Mouse (Mus musculus) fat pad, adult 2 months (tissue): ENCODE measurements at regions not wholly inside any gene's neighbourhood (a gene's known extent, or its start where the extent isn't known, plus 50 kb on each side); places are given as distances from the start of the nearest gene placed in this dataset.

Source experiments
- DNase-seq: peaks from one replicate; pipeline ENCODE4 v3.0.0-alpha.2; 2011; ENCODE audit warnings: low read depth, low spot score; ENCODE audit errors: extremely low read depth

GRCm38 (mm10) chr9:113426324-113426723 lies 281.7 kb downstream of the Pdcd6ip start:
- DNase-seq: no peak

- no peak for DNase-seq
These were observed 286.4 kb downstream of the Pdcd6ip start for GRCm38 (mm10) chr9:113421645-113422044.

DNA sequence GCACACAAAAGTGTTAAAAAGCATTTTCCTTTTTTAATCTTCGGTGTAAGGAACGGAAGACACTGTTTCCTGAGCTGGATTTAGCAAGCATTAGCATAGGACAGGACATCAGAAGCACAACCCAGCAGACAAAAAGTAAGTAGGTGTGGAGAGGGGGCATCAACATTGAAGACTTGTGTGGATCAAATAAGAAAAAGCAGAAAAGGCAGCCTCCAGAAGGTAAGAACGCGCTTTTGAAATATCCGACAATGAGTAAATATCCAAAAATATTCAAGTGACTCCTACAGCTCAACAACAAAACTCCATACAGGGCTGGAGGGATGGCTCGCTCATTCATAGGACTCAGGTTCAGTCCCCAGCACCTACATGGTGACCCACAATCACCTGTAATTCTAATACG lies 286.9 kb downstream of the Pdcd6ip start:
- DNase-seq: no peak

DNA sequence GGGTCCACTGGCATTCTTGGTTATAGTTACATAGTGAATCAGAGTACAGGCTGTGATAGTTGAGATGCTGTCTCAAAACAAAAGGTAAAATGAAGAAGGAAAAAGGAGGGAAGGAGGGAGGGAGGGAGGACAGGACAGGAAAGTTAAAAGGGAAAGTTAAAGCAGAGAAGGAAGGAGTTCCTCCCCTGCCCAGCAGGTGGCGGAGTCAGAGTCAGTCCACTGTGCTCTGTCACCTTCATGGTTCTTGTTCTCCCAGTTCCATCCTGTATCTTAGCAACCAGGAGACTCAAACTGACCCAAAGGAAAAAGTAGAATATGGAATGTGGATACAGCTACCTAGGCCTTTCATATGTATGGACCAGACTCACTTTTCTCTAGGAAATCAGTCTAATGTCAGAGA lies 288.3 kb downstream of the Pdcd6ip start:
- DNase-seq: no peak

GRCm38 (mm10) chr9:113417106-113417505 lies 291.0 kb downstream of the Pdcd6ip start:
- no peak for DNase-seq

GRCm38 (mm10) chr9:113415511-113415931 lies 292.5 kb downstream of the Pdcd6ip start:
- no peak for DNase-seq

GRCm38 (mm10) chr9:113414690-113415089 lies 293.4 kb downstream of the Pdcd6ip start:
- DNase-seq: no peak

DNA sequence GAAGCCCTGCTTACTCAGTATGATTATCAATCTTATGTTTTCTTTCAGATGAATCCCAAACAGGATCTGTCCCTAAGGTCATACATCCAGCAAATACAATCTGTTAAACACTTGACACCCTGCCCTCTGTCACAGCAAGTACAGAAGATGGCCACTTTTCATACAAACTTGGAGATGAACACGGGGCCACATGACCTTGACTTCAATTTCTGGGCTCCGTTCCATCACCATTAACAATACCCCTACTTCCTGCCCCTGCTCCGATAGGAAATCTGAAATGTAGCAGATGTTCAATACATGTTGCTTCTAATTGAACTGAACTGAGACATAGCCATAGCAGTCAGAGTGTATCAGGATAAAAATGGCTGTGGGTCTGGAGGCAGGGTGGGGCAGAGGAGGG lies 294.2 kb downstream of the Pdcd6ip start:
- no peak for DNase-seq

DNA sequence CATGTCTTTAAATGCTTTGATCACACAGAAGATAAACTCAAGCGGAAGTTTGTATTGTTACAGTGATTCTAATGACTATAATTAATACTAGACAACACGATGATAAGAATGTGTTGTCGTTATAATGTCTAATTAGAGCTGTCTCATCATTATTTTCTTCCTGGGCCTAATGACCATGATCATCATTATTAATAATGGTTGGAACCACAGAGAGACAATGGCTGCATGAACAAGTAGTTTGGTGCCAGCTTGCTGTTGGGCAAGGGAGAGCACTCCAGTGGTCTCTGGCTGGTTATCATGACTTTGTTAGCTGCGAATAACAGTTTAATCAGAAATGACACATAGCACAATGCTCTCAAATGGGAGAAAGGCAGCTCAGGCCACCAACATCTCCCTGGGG lies 296.4 kb downstream of the Pdcd6ip start:
- no peak for DNase-seq

DNA sequence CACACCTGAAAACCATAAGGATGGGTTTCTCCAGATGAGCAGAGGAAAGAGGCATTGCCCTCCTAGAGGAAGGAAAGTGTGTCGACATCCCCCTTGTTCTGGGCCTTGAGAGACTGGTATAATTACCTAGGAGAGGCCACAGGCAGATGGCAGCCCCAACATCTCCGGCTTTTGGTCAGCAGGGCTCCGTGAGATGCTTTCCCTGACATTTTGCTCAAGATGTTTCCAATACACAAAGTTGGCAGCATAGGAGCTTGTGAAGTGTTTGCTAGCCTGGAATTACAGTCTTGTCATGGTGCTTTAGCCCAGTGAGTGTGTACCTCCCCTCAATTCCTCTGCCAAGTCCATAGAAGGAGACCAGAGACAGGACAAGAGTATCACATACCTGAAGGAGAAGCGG lies 299.5 kb downstream of the Pdcd6ip start:
- DNase-seq: no peak

GRCm38 (mm10) chr9:113394320-113394719 lies 313.7 kb downstream of the Pdcd6ip start:
- no peak for DNase-seq

DNA sequence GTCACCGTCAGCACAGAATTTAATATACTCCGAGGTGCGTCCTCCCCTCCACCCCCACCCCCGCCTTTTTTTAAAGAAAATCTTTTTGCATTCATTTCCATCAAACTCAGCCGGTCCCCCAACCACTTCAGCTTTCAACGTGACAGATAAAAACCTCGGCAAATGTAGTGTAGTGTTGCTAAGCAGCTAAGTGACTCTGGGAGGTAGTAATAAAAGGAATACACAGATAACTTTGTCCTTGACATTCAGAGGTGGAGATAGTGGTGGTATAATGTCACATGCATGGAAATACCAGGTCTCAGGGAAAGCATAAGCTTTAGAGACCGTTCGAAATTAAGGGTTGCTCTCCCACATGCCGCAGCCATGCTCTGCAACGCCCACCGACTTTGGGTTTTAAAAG lies 320.7 kb downstream of the Pdcd6ip start:
- no peak for DNase-seq

DNA sequence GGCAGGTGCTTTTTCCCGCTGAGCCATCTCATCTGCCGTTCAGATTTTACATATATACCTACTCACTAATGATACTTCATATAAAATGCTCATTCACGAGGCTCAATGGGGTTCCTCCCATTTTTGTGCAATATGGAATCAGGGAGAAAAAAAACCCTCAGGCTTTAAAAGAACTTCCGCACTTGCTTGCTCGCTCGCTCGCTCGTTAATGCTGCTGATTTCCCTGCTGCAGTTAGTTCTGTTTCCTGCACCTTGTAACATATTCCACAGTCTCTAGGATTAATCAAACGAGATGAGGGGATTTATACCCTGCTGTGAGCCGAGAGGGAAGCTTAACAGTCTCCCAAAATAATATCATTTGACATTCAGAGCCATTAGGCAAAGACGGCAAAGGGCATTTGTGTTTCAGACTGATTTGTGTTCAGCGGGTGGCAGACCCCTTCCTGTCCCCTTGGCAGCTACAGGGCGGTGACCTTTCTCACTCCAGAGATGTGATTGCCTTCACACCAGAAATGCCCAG lies 326.4 kb downstream of the Pdcd6ip start:
- no peak for DNase-seq

DNA sequence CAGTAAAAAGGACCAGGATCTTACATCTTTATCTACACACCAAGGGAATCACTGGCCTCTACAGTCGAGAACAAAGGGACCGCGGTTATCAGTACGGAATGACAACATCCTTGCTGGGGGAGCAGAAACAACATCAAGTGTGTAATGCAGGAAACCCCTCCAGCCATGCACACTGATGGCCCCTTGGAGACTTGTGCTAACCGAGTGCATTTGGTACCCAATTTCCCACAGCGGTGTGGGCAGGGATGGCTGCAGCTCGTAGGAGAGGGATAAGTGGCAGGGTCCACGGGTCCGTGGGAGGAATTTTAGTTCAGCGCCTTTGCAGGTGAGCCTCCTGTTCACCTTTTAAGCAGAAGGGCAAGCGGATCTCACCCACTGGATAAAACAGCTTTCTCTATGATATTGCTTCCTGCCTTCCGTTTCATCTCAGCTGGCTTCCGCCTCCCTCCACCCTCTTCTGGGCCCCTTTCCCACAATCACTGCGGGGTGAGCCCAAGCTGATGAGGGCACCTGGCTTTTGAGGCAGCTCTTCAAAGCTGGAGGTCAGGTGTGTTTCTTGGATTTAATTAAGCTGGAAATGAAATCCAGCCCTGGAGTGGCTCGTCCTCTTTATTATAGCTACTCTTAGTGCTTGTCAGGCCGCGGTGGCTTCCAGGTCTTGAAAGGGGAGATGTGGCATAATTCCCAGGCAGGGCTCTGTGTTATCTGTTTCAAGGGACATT lies 327.5 kb downstream of the Pdcd6ip start:
- DNase-seq: no peak

DNA sequence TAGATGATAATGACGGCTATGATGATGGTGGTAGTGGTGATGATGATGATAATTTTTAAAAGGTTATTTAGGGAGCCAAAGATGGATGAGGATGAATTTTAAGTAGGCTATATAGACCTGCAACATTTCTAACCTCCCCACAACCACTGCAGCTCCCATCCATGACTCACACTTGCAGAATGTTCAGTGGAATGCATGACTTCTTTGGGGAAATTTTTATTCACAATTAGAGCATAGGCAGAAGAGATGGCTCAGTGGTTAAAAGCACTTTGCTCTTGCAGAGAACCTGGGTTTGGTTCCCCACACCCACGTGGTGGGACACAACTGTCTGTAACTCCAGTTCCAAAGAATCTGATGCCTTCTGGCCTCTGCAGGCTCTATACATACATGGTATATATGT lies 329.5 kb downstream of the Pdcd6ip start:
- no peak for DNase-seq

DNA sequence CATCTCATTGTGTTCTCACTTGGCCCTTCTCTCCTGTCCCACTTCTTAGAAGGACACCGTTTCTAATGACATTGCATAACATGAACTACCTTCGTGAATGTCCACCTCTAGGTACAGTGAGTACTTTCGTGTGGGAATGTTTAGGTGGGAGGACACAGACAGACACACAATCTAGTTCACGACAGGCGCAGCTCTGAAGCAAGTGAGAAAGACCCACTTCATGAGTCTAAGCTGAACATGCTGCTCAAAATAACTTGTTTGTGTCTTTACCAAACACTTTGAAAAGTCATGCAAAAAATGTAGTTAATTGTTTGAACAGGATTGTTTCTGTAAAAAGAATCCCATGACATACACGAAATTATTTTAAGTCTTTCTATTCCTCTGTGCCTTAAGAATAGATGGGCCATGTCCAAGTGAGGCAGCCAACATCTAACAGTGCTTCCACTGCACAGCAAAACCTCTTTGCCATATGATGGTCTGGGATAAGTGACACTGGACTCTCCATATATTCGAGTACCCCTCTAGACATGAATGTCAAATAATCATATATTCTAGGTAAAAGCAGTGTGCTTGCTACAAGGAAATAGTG lies 336.2 kb downstream of the Pdcd6ip start:
- no peak for DNase-seq

GRCm38 (mm10) chr9:113347942-113348341 lies 360.1 kb downstream of the Pdcd6ip start:
- DNase-seq: no peak

DNA sequence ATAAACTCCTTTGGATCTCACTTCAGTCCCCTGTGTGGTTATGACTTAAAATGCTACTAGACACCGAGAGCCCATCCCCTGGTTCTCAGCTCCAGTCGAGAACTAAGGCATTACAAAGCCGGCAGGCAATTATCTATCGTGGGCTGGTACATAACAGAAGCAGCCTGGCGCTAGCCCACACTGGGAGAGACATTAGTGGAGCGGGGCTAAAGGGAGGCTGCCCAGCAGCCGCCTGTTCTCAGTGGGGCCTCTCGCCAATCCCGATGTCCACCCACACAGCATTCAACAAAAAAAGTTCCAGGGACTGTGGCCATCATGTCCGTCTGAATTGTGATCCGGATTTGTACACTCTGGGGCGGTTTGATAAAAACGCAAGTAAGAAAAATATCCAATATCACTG lies 361.5 kb downstream of the Pdcd6ip start:
- DNase-seq: no peak

GRCm38 (mm10) chr9:113342131-113342530 lies 365.9 kb downstream of the Pdcd6ip start:
- no peak for DNase-seq

DNA sequence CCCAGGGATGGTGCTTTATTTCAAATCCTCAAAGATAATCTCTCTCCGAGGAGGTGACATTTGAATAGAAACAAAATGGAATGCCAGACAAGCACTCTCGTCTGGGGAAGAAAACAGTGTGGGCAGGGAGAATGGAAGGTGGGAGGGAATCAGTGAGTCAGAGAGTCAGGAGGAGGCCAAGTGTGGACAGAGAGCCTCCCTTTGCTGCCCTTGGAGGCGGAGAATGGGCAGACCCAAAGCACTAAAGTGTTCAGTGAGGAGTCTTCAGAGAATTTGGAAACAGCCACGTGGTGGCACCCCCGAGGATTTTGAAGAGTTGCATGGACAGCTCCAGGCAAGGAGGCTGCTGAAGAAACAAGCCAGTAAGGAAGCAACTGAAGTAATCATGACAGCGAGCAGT lies 367.2 kb downstream of the Pdcd6ip start:
- DNase-seq: no peak

GRCm38 (mm10) chr9:113340036-113340435 lies 368.0 kb downstream of the Pdcd6ip start:
- DNase-seq: no peak

DNA sequence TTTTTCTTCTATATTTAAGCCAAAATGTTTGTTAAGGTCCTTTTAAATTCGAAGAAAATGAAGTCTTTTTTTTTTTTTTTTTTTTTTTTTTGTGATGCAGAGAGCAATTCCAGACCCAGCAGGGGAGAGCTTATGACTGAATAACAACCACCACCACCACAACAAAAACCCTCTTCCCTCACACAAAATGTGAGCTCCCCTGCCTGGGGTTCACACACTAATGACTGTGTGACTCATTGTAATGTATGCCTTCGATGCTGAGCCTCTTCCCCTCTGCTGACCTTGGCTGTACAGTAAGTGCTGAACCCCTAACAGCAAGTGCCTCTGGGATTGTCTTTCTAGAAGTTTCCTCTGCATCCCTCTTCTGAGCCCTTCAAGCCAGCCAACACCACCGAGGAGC lies 383.6 kb downstream of the Pdcd6ip start:
- no peak for DNase-seq
